Mouse (Mus musculus) erythroid progenitor cell, adult 5-6 weeks (primary cell): ENCODE measurements around the gene Gm10638. TPM values are rescaled to one million over a fixed set of nuclear protein-coding genes. Genes with fewer than 3 reads are reported as not detected.

ENCODE experiments used
- ATAC-seq: replicated peaks from 2 replicates; pipeline ENCODE4 v1.8.0; 2016; ENCODE audit warnings: moderate number of reproducible peaks, mild to moderate bottlenecking, moderate TSS enrichment, inconsistent platforms; ENCODE audit not compliant: poor library complexity, low FRiP score, severe bottlenecking
- total RNA-seq, 2 experiments: library from RNA; stranded (forward) in 1 of 2; stranded (reverse) in 1 of 2; fragments of 150-400 nt in 1 of 2; fragments of 186-747, 209-891 nt in 1 of 2; gene quantifications; 2 replicates each; pipeline versions ENCODE4 v1.2.3 to v1.2.4; 2015 to 2017; ENCODE audit warnings: low replicate concordance in 2 of 2

Gene Gm10638
- total RNA-seq, 2 experiments from 2014 or later = 2.6 TPM; not detected in 1

- ATAC-seq = no peak
Measured at GRCm38 (mm10) chr8:86734954-86735353, 10.5 kb upstream of the Gm10638 start.

GRCm38 (mm10) chr8:86735446-86736111 is 9.9 kb upstream of the Gm10638 start:
- no peak for ATAC-seq

- ATAC-seq = no peak
Measured at GRCm38 (mm10) chr8:86740899-86741298, 4.6 kb upstream of the Gm10638 start.

GRCm38 (mm10) chr8:86741627-86742026 is 3.9 kb upstream of the Gm10638 start:
- ATAC-seq = no peak

GRCm38 (mm10) chr8:86742605-86743345 is 2.7 kb upstream of the Gm10638 start:
- no peak for ATAC-seq

GRCm38 (mm10) chr8:86744313-86745220 is 932 bp upstream of the Gm10638 start:
- ATAC-seq = peak; percentile 1; the same call in 1 of the 2 replicates

GRCm38 (mm10) chr8:86745935-86746441 is 489 bp downstream of the Gm10638 start:
- ATAC-seq = peak; percentile 76

- ATAC-seq = peak; percentile 53; the same call in 1 of the 2 replicates
Measured at GRCm38 (mm10) chr8:86746511-86746910, 1.0 kb downstream of the Gm10638 start.

GRCm38 (mm10) chr8:86749842-86750241 is 4.3 kb downstream of the Gm10638 start:
- no peak for ATAC-seq

GRCm38 (mm10) chr8:86756948-86757733 is 11.6 kb downstream of the Gm10638 start:
- no peak for ATAC-seq

GRCm38 (mm10) chr8:86758651-86759050 is 13.2 kb downstream of the Gm10638 start:
- no peak for ATAC-seq

GRCm38 (mm10) chr8:86759090-86759491 is 13.6 kb downstream of the Gm10638 start:
- peak; percentile 75 for ATAC-seq

GRCm38 (mm10) chr8:86760746-86761145 is 15.2 kb downstream of the Gm10638 start:
- ATAC-seq = no peak

GRCm38 (mm10) chr8:86762806-86763205 is 17.3 kb downstream of the Gm10638 start:
- no peak for ATAC-seq

- ATAC-seq = peak; percentile 94
Measured at GRCm38 (mm10) chr8:86765155-86765554, 19.7 kb downstream of the Gm10638 start.

- no peak for ATAC-seq
Measured at GRCm38 (mm10) chr8:86765669-86766068, 20.2 kb downstream of the Gm10638 start.

- ATAC-seq = no peak
Measured at GRCm38 (mm10) chr8:86766548-86767211, 21.2 kb downstream of the Gm10638 start.

- ATAC-seq = no peak
Measured at GRCm38 (mm10) chr8:86768499-86768898, 23.0 kb downstream of the Gm10638 start.
